Mouse (Mus musculus): ENCODE measurements at regions not wholly inside any gene's neighbourhood (a gene's known extent, or its start where the extent isn't known, plus 50 kb on each side); places are given as distances from the start of the nearest gene placed in this dataset.

DNA sequence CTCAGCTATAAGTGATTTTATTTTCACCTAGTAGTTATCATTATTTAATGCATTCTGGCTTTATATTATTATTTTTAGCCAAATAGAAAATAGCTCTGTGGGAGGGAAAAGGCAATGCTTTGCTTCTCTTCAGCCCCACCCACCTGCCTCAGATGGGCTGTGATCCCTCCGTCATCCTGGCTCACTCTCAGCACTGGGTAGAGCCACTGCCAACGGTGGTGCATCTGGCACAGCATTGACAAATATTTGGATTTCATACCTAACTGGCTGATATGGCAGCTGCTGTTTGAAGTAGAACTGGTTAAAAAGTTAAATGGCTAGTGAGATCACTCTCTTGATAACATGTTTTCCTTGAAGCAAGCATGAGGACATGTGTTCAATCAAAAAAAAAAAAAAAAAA, 53.6 kb upstream of the Dars start:
- TF ChIP-seq CTCF (IDR thresholded peaks at IDR 0.05; ENCODE audit: low read depth): no peak
- no peak for TF ChIP-seq EP300 (optimal IDR thresholded peaks at IDR 0.05)
